Mouse (Mus musculus): Measurements from ENCODE around the gene Trak1. TPM values are rescaled to one million over a fixed set of nuclear protein-coding genes. Genes with fewer than 3 reads are reported as not detected.

Trak1 gene
- total RNA-seq, 2 experiments from 2014 or later, result 305 to 315 TPM

DNA sequence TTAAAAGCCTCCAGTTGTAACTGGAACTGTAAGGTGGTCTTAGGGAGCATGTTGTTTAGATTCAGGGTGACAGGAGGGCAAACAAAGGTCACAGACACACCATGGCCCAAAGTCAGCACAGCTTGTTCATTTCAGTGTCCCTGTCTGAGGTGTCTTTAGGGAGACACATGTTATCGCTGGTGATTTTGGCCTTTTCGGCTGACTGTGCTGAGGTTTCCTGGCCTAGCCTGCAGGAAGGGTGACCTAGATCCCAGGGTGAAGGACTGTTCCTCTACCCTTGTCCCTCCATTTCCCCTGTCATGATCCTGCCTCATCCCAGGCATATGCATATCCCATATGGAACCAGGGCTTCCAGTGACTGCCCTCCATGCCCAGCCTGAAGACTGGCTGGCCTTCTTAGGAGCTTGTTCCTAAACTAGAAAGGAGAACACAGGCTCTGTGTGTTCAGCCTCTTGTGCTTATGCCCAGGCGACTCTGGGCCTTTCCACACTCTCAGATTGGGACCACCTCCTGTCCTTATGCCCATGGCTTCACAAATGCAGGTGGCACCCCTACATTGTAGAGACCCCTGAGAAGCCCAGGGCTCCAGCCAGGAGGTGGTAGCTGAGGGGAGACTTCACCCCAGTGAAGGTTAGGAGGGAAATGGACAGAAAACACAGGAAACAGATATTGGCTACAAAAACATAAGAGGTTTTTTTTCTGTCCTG is 62.1 kb downstream of the Trak1 start:
- intact Hi-C loops (cut with DNase I), result loop anchor here (5.0 kb wide), 1 partner anchor 787 kb away; the partner anchor contains the start of gene Rpl14
- no peak for DNase-seq

DNA sequence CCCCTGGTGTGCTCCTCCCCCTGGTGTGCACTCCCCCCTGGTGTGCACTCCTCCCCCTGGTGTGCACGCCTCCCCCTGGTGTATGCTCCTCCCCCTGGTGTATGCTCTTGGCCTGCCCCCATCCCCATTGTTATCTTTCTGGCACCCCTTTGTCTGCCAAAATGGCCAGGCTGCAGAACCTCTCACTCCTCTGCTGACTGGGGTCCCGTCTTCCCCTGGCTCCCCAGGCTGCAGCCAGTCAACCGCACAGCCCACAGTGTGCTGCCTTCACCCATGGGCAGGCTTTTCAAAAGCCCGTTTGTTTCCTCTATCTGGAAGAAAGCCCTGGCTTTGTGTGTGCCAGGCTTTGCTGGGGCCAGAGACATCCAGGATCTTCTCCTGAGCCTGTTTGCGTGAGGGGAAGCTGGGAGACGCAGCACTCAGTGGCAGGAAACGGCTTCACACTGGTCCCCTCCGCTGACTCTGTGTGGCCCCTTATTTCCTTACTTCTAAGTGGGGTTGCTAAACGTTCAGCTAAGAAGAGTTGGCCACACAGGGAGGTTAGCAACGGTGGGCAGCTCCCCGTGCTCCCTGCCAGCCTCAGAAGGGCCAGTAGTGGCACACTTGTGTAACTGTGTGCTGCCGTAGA is 63.1 kb downstream of the Trak1 start:
- DNase-seq, result peak in 1 of 2 experiments; percentile 65
- intact Hi-C loops (cut with DNase I), result no loop called here

DNA sequence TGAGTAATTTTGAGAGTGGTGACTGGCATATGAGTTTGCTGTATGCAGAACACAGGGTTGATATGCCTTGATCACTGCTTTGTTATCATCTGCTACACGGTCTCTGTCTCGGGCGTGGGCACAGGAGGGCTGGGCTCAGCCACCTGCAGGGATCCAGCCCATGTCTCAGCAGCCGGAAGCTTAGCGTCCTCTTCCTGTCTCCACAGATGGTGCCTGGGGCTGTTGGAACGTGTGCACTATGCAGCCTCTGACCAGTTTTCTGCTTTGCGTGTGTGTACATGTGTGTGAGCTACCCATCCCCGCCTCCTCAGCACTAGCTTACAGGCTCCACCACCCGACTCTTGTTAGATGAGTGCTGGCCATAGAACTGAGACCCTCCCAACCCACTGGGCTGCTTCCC is 63.7 kb downstream of the Trak1 start:
- no peak for DNase-seq
- intact Hi-C loops (cut with DNase I), result no loop called here

- no peak for DNase-seq
- intact Hi-C loops (cut with DNase I), result no loop called here
Observed at GRCm38 (mm10) chr9:121363932-121364331, 66.6 kb downstream of the Trak1 start.

GRCm38 (mm10) chr9:121366135-121366863 is 69.0 kb downstream of the Trak1 start:
- peak; percentile 67 to 68 for DNase-seq
- intact Hi-C loops (cut with DNase I), result no loop called here

DNA sequence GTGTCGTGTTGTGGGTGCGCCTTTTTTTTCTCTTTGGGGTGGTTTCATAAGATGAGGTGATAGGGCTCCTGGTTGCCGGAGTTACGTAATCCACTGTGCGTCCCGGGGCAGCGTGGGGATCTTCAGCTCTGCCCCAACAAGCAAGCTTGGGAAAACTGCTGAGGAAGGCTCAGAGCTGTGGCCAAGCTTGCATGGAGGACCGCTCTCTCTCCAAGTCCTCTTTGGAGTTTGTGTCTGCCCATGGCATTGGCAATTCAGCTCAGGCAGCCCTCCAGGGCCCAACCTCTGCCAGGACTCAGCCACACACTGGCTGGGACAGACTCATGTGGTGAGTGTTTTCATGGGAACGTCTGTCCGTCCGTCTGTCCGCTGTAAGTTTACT is 69.6 kb downstream of the Trak1 start:
- intact Hi-C loops (cut with DNase I), result no loop called here
- DNase-seq, result peak; percentile 63 to 66

DNA sequence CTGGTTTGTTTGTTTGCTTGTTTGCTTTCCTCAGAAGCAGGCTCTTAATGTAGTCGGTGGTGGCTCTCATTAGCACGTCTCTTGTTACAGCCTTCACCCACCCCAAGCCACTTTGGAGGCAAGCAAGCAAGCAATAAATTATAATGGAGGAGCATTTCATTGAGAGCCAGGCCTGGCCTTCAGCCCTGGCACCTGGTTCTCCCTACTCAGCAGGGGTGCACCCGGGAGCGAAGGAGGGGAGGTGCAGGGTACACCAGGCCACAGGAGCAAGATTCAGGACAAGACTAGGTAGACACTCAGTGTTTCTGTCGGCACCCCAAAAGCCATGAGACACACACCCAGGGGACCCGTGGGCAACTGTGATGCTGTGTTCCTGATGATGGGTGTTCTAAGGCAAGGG is 72.3 kb downstream of the Trak1 start:
- DNase-seq, result no peak
- intact Hi-C loops (cut with DNase I), result no loop called here

- intact Hi-C loops (cut with DNase I), result loop anchor here (10.0 kb wide), 1 partner anchor 437 kb away; no protein-coding TSS in a partner anchor
- peak; percentile 70 to 78 for DNase-seq
Observed at GRCm38 (mm10) chr9:121371346-121371891, 74.1 kb downstream of the Trak1 start.

- intact Hi-C loops (cut with DNase I), result loop anchor here (1.0 to 10.0 kb wide), 3 partner anchors 17 to 437 kb away; no protein-coding TSS in a partner anchor
Observed at GRCm38 (mm10) chr9:121371946-121372646, 74.8 kb downstream of the Trak1 start.

DNA sequence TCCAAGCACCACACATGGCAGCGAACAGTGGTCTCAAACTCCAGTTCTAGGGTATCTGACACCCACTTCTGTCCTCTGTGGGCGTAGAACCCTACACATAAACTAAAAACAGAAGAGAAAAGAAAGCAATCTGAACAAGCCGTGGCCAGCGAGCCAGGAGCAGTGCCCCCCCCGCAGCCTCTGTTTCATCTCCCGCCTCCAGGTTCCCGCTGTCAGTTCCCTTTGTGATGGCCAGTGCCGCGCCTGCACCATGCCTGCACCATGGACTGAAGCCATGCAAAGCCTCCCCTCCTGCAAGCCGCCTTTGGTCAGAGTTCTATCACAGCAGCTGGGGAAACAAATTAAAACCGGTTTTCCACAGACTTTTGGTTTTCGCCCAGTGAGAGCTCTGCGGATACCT is 75.8 kb downstream of the Trak1 start:
- no peak for DNase-seq
- intact Hi-C loops (cut with DNase I), result loop anchor here (2.0 to 10.0 kb wide), 2 partner anchors 18 to 438 kb away; no protein-coding TSS in a partner anchor

More at GRCm38 (mm10) chr9:121371946-121372646, 74.8 kb downstream of the Trak1 start:
- DNase-seq, result no peak

- DNase-seq, result no peak
- intact Hi-C loops (cut with DNase I), result loop anchor here (2.0 to 10.0 kb wide), 2 partner anchors 19 to 439 kb away; no protein-coding TSS in a partner anchor
Observed at GRCm38 (mm10) chr9:121373512-121373911, 76.2 kb downstream of the Trak1 start.

GRCm38 (mm10) chr9:121374076-121374863 is 77.0 kb downstream of the Trak1 start:
- intact Hi-C loops (cut with DNase I), result loop anchor here (1.0 to 10.0 kb wide), 3 partner anchors 93 to 439 kb away; no protein-coding TSS in a partner anchor

DNA sequence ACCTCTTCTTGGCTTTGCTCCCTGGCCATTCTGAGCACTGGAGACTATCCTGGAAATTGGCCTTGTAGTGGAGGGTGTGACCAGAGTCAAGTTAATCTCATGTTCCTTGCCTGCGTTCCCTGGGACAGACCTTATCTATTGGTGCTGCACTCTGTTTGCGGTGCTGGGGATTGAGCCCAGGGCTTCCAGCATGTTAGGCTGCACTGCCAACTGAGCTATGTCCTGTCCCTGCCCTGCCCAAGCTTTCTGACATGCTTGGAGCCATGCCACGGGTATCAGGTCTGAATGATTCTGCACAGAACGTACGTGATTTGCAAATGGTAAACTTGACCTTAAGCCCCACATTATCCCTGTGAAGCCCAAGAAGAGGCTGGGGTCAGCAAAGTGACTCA is 77.6 kb downstream of the Trak1 start:
- intact Hi-C loops (cut with DNase I), result loop anchor here (1.0 to 10.0 kb wide), 3 partner anchors 94 to 440 kb away; no protein-coding TSS in a partner anchor
- no peak for DNase-seq

More at GRCm38 (mm10) chr9:121374076-121374863, 77.0 kb downstream of the Trak1 start:
- peak in 1 of 2 experiments; percentile 66 for DNase-seq

- DNase-seq, result no peak
- intact Hi-C loops (cut with DNase I), result loop anchor here (10.0 kb wide), 1 partner anchor 441 kb away; no protein-coding TSS in a partner anchor
Observed at GRCm38 (mm10) chr9:121376094-121376493, 78.8 kb downstream of the Trak1 start.

DNA sequence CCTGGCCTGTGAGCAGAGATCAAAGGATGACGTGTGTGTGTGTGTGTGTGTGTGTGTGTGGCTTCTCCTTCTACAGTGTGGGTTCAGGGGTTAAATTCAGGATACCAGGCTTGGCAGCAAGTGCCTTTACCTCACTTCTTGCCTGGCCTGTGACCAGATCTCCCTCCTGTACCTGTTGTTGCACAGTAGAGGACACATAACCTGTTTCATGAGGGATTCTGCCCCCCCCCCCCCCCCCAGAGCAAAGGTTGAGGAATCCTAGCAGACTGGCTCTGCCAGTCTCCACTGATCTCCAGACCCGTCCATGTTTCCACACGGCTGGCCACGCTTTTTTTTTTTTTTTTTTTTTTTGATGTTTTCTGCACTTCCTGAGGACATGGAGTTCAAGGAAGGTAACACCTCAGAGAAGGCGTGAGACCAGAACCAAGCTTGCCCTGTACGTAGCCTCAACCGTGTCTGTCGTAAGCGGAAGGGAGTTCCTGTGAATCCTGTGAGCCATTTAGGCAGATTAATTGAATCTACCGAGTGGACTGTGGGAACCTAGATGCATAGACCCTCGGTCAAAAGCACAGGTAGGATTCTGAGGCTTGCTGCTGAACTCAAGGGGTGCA is 83.1 kb downstream of the Trak1 start:
- intact Hi-C loops (cut with DNase I), result loop anchor here (5.0 kb wide), 1 partner anchor 227 kb away; no protein-coding TSS in a partner anchor
- DNase-seq, result no peak

DNA sequence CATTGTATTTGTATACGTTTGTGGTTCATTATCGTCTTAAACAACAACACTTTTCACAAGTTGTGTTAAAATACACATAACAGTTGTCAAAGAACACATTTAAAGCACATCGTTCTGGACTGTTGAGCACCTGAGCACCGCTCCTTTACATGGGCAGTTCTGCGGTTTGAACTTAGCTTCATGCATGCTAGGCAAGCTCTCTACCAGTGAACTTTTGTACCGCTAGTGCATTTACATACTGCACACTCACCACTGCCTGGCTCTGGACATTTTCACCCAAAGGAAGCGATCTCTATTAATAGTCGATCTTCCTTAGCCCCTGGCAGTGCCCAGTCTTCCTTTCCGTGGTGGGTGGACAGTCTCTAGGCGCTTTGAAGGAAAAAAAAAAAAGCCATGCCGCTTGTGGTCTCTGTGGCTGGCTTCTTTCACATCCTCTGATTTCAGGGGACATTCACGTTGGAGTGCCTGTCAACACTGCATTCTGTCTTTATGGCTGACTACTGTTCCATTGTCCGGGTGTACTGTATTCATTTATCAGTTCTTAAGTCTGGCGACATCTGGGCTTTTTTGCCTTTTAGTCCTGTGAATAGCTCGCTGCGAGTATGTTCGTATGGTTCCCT is 84.5 kb downstream of the Trak1 start:
- DNase-seq, result no peak
- intact Hi-C loops (cut with DNase I), result loop anchor here (5.0 kb wide), 1 partner anchor 226 kb away; no protein-coding TSS in a partner anchor

DNA sequence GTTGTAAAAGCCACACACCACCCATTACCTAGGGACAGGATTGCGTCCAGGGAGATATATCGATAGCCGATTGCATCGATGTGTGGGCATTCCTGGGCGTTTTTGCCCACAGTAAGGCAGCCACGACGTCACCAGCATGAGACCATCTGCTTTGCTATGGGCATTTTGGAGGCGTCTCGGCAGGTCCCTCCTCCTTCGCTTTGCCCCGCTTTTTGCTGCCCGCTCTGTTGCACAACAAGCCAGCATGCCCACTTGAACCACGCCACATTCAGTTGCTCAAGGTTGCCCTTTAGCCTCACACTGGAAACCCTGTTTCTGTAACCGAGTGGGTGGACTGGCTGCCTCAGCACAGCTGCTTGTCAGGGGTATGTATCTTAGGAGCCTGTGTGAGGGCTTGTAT is 85.3 kb downstream of the Trak1 start:
- DNase-seq, result no peak
- intact Hi-C loops (cut with DNase I), result loop anchor here (5.0 kb wide), 1 partner anchor 225 kb away; no protein-coding TSS in a partner anchor

DNA sequence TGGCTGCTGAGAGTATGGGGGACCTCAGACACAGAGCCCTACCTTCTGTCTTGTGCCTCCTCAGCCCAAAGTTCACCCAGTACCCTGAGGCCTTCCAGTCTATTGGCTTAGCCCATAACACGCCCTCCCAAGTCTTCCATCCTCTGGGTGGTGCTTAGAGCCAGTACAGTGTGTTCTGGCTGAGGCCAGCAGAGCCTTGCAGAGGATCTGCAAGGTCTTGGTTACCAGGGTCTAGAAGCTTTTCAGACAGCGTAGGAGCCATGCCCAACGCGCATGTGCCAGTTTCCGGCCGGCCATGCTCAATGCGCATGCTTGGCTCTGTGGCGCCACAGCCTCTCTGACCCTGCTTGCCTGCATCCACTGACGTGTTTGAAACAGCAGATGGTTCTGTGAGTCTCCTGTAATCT is 85.9 kb downstream of the Trak1 start:
- intact Hi-C loops (cut with DNase I), result loop anchor here (5.0 kb wide), 1 partner anchor 224 kb away; no protein-coding TSS in a partner anchor
- DNase-seq, result no peak

All from heart, postnatal 36 days (tissue).